Mouse (Mus musculus) induced T-regulatory cell, adult 2 months (primary cell): Measurements from ENCODE around the gene Fzd9.
"Not testable (repeated sequence)": the region's sequence is repeated elsewhere in the genome, so short reads cannot be mapped to it uniquely, and the experiment has no call there.

ENCODE experiments used
- DNase-seq: peaks from one replicate; pipeline ENCODE4 v3.0.0-alpha.2; 2012; ENCODE audit warnings: low read depth

Gene Fzd9

GRCm38 (mm10) chr5:135248956-135249676 is 1.9 kb downstream of the Fzd9 start:
- DNase-seq, result no peak

GRCm38 (mm10) chr5:135247337-135247736 is 3.7 kb downstream of the Fzd9 start:
- DNase-seq, result no peak

GRCm38 (mm10) chr5:135246531-135246930 is 4.5 kb downstream of the Fzd9 start:
- no peak for DNase-seq

- no peak for DNase-seq
These were observed 7.9 kb downstream of the Fzd9 start for GRCm38 (mm10) chr5:135243166-135243565.

GRCm38 (mm10) chr5:135242608-135243007 is 8.4 kb downstream of the Fzd9 start:
- DNase-seq, result no peak

GRCm38 (mm10) chr5:135242136-135242535 is 8.9 kb downstream of the Fzd9 start:
- DNase-seq, result no peak

GRCm38 (mm10) chr5:135241474-135241873 is 9.6 kb downstream of the Fzd9 start:
- DNase-seq, result no peak

GRCm38 (mm10) chr5:135238832-135239231 is 12.2 kb downstream of the Fzd9 start:
- DNase-seq, result no peak

GRCm38 (mm10) chr5:135236571-135236970 is 14.5 kb downstream of the Fzd9 start:
- peak; percentile 66 for DNase-seq

- no peak for DNase-seq
These were observed 17.7 kb downstream of the Fzd9 start for GRCm38 (mm10) chr5:135233166-135233920.

- no peak for DNase-seq
These were observed 20.8 kb downstream of the Fzd9 start for GRCm38 (mm10) chr5:135230186-135230585.

GRCm38 (mm10) chr5:135225879-135226278 is 25.2 kb downstream of the Fzd9 start:
- DNase-seq, result not testable (repeated sequence)

- no peak for DNase-seq
These were observed 26.9 kb downstream of the Fzd9 start for GRCm38 (mm10) chr5:135224169-135224568.

GRCm38 (mm10) chr5:135222066-135222465 is 29.0 kb downstream of the Fzd9 start:
- DNase-seq, result no peak

GRCm38 (mm10) chr5:135220941-135221340 is 30.1 kb downstream of the Fzd9 start:
- DNase-seq, result no peak

GRCm38 (mm10) chr5:135216871-135217270 is 34.2 kb downstream of the Fzd9 start:
- DNase-seq, result no peak

GRCm38 (mm10) chr5:135208197-135208596 is 42.8 kb downstream of the Fzd9 start:
- DNase-seq, result peak; percentile 51

- no peak for DNase-seq
These were observed 48.3 kb downstream of the Fzd9 start for GRCm38 (mm10) chr5:135202763-135203162.
